Mouse (Mus musculus) kidney, adult 2 months (tissue): ENCODE data around the gene Aco2.

Experiments
- CTCF ChIP-seq: fragments of 200-500 bp; conservative IDR thresholded peaks from 2 replicates; pipeline ENCODE4 v1.5.1; 2011; ENCODE audit warnings: low read depth, mild to moderate bottlenecking, control low read depth, low read length, moderate library complexity, mixed read lengths; ENCODE audit not compliant: insufficient read depth, insufficient read length
- POLR2A ChIP-seq: fragments of 200-500 bp; IDR thresholded peaks from one replicate; pipeline ENCODE4 v1.6.1; 2011; ENCODE audit warnings: low read depth, low read length, control low read depth

DNA sequence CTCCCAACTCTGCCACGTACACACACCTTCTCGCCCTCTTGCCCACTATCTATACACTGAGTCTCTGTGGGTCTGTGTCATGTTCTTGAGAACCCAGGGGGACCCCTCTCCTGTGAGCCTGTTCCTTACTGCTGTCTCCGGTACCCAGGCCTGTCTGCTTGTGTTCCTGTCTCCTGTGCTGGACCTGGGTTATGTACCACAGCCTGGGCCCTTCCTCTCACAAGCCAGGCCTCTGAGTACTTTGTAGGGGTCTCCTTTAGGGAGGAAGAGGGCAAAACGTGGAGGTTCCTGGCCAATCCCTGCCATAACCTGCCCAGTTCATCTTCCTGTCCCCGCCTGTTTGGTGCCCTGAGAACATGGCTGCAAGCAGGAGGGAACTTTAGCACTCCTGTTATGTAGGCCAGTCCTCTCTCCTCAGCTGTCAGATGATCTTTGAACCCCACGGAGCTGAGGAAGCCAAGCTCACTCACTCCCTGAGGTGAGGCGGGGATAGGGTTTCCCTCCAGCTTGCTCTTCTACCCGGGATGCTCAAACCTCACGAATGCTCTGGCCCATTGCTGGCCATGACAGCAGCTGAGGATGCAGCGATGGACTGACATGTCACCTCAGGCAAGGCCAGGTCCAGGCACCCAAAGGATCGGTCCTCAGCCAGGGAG lies 77.5 kb downstream of the Aco2 start:
- no peak for TF ChIP-seq POLR2A
- no peak for TF ChIP-seq CTCF
